10 mouse cellular contexts compared by ENCODE assay signal in genomic region chr7:70634016-70634415, GRCm38 (mm10).
DNase-seq lines count a peak whose midpoint lies in the region; ATAC-seq lines count a peak whose summit lies in the region.
"Had no signal": no experiment of that assay in that cellular context is flagged by ENCODE, and none has a peak within 500 bp of the region (broad histone marks: within the 10 kb centered on the region; RNA-seq: fewer than 3 reads in every experiment).

No protein-coding gene starts in this region.

- no peaks in the 10 kb centered on the region for H3K36me3 ChIP-seq in heart, embryonic 12.5 days
- H3K36me3 ChIP-seq in embryonic facial prominence, embryonic 10.5 days (replicated peaks): no peaks in the 10 kb centered on the region
- H3K36me3 ChIP-seq in liver, embryonic 11.5 days (ENCODE audit: control insufficient read depth, insufficient read depth, low read length): no peaks in the 10 kb centered on the region

- peaks cover 7% of the 10 kb centered on the region for H3K4me1 ChIP-seq in heart, embryonic 12.5 days (replicated peaks)
- H3K4me1 ChIP-seq in embryonic facial prominence, embryonic 10.5 days: peaks cover 28% of the 10 kb centered on the region
- no peaks in the 10 kb centered on the region for H3K4me1 ChIP-seq in liver, embryonic 11.5 days (replicated peaks; ENCODE audit: control insufficient read depth, insufficient read depth, low read length)

- H3K27me3 ChIP-seq in heart, embryonic 12.5 days (replicated peaks): 0 out of 2 replicates have a peak, but pooled peaks cover 4% of the 10 kb centered on the region
- H3K27me3 ChIP-seq in embryonic facial prominence, embryonic 10.5 days (replicated peaks; ENCODE audit: low read depth, poor library complexity, severe bottlenecking): no peaks in the 10 kb centered on the region; the same call in 1 of the 2 replicates
- no peaks in the 10 kb centered on the region for H3K27me3 ChIP-seq in liver, embryonic 11.5 days (replicated peaks; ENCODE audit: control insufficient read depth, insufficient read depth, low read length)

- no peaks in the 10 kb centered on the region for H3K9me3 ChIP-seq in heart, embryonic 12.5 days (replicated peaks)
- H3K9me3 ChIP-seq in embryonic facial prominence, embryonic 10.5 days: no peaks in the 10 kb centered on the region
- H3K9me3 ChIP-seq in liver, embryonic 11.5 days (ENCODE audit: control insufficient read depth, low read length): no peaks in the 10 kb centered on the region

- no peak overlapping the region for H3K4me3 ChIP-seq in heart, embryonic 12.5 days
- no peak overlapping the region for H3K4me3 ChIP-seq in embryonic facial prominence, embryonic 10.5 days
- H3K4me3 ChIP-seq in liver, embryonic 11.5 days (ENCODE audit: low read depth, low read length): no peak overlapping the region

- H3K27ac ChIP-seq in heart, embryonic 12.5 days (ENCODE audit: poor library complexity, severe bottlenecking): no peak overlapping the region
- H3K27ac ChIP-seq in embryonic facial prominence, embryonic 10.5 days (replicated peaks): peak overlapping the region; percentile 63; the same call in 1 of the 2 replicates
- no peak overlapping the region for H3K27ac ChIP-seq in liver, embryonic 11.5 days (ENCODE audit: low read depth, low read length)
- H3K27ac ChIP-seq: macrophage had no signal

- WGBS in heart, embryonic 12.5 days: 55% methylated on average over 11 of the region's 11 CpGs
- 36% methylated on average over 11 of the region's 11 CpGs for WGBS in embryonic facial prominence, embryonic 10.5 days
- 54% methylated on average over 11 of the region's 11 CpGs for WGBS in liver, embryonic 11.5 days

- no peak overlapping the region for H3K4me2 ChIP-seq in heart, embryonic 12.5 days
- H3K4me2 ChIP-seq in liver, embryonic 11.5 days: no peak overlapping the region

- no peak overlapping the region for H3K9ac ChIP-seq in heart, embryonic 12.5 days
- no peak overlapping the region for H3K9ac ChIP-seq in liver, embryonic 11.5 days (ENCODE audit: low read depth, low read length)

- DNase-seq in heart, adult 9 months (ENCODE audit: low spot score in 2 of 2): peak; percentile 8 to 12
- peak; percentile 57 for DNase-seq in 3134 (ENCODE audit: extremely low read depth, insufficient read length, low spot score)
- peak; percentile 53 for DNase-seq in embryonic facial prominence, embryonic 10.5 days (ENCODE audit: low spot score)
- DNase-seq in kidney, postnatal 10 days: peak; percentile 30
- no peak for DNase-seq in frontal cortex, postnatal 10 days (ENCODE audit: low spot score in 2 of 2)
- no peak for DNase-seq in left cerebral cortex, adult 11 months (ENCODE audit: low spot score)
- no peak for DNase-seq in liver, embryonic 11.5 days (ENCODE audit: low spot score)
- DNase-seq: adrenal gland, adult 8-10 months had no signal

- ATAC-seq in heart, embryonic 12.5 days (ENCODE audit: insufficient number of reproducible peaks, low FRiP score): no peak
- no peak for ATAC-seq in liver, embryonic 11.5 days (replicated peaks; ENCODE audit: low FRiP score)

Comparison
In these comparisons a context has a peak if more than half of its experiments do, and no peak if none do; other contexts are left out.
1. DNase-seq: peak in heart, adult 9 months (2 of 2), 3134 (single experiment), embryonic facial prominence, embryonic 10.5 days (single experiment) and kidney, postnatal 10 days (single experiment); none in frontal cortex, postnatal 10 days (0 of 2), left cerebral cortex, adult 11 months (single experiment) and liver, embryonic 11.5 days (single experiment).